Mouse (Mus musculus) kidney, adult 2 months (tissue): ENCODE results near the gene Acvrl1. TPM values are rescaled to one million over a fixed set of nuclear protein-coding genes. Genes with fewer than 3 reads are reported as not detected.

Experiments
- DNase-seq: peaks from one replicate; pipeline ENCODE4 v3.0.0; 2021
- H3K27ac ChIP-seq: fragments of 200-500 bp; 2 replicates; pipeline ENCODE4 v1.5.1; 2012; ENCODE audit warnings: low read depth, low read length, control low read depth, inconsistent platforms; ENCODE audit not compliant: insufficient read depth
- H3K27me3 ChIP-seq: fragments of 200-500 bp; replicated peaks from 2 replicates; pipeline ENCODE4 v1.6.1; 2012; ENCODE audit warnings: mild to moderate bottlenecking, moderate library complexity, low read length, inconsistent platforms; ENCODE audit not compliant: control insufficient read depth, insufficient read depth
- H3K36me3 ChIP-seq: fragments of 200-500 bp; 2 replicates; pipeline ENCODE4 v1.6.1; 2012; ENCODE audit warnings: mild to moderate bottlenecking, moderate library complexity, low read length, inconsistent platforms; ENCODE audit not compliant: control insufficient read depth, insufficient read depth
- H3K4me1 ChIP-seq: fragments of 200-500 bp; 2 replicates; pipeline ENCODE4 v1.6.1; 2011; ENCODE audit warnings: low read length; ENCODE audit not compliant: control insufficient read depth, insufficient read depth
- H3K4me3 ChIP-seq: fragments of 200-500 bp; 2 replicates; pipeline ENCODE4 v1.5.1; 2011; ENCODE audit warnings: mild to moderate bottlenecking, low read depth, low read length, control low read depth; ENCODE audit not compliant: insufficient read depth
- CTCF ChIP-seq: fragments of 200-500 bp; conservative IDR thresholded peaks from 2 replicates; pipeline ENCODE4 v1.5.1; 2011; ENCODE audit warnings: low read depth, mild to moderate bottlenecking, control low read depth, low read length, moderate library complexity, mixed read lengths; ENCODE audit not compliant: insufficient read depth, insufficient read length
- POLR2A ChIP-seq: fragments of 200-500 bp; IDR thresholded peaks from one replicate; pipeline ENCODE4 v1.6.1; 2011; ENCODE audit warnings: low read depth, low read length, control low read depth
- WGBS: fragments of 180-500 bp; shearing (Covaris S2); methylation state at CpG from one replicate; pipeline ENCODE4 v1.1.7; 2018; 5-methylcytosine and 5-hydroxymethylcytosine counted together
- polyA plus RNA-seq: library from polyadenylated mRNA; depleted of rRNA; stranded (reverse); fragments of >200 nt; gene quantifications from 2 replicates; pipeline ENCODE4 v1.2.3, GENCODE M21; 2012

Acvrl1 gene
- polyA plus RNA-seq, 1 experiment, result 34.1 TPM

DNA sequence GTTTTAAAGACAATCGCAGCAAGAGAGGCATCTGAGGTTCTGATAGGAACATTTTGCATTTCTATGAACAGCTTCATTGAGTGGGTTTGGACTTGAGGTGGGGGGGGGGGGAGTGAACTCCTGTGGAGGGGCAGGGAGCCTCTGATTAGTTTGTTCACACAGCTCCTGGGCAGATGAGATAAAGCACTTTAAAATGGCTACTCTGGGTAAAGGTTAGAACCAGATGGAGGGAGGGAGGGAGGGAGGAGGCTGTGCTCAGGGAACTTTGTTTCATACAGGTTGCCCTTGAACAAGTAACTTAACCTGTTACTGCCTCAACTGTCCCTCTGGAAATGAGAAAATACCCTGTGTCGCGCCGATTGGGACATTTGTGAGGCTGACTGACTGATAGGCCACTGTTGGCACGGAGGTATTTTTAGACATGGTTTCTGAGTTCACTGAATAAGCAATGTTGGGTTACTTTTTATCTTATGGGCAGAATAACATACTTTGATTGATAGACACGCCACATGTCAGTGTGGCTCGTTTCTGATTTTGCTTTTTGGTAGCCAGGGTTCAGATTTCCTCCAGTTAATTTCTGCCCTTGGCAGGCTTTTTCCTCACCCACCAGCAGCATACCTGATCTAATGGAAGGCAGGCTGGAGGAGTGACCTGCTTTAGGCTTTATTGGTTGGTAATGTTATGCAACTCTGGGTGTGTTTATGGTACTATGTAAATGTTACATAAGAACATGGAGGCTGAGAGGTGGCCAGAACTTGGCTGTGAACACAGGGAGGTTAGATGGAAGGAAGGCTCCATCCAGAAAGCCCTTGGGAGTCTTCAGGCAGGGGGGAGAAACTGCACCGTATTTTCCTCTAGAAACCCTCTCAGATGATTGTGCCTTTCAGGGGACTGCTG is 48.7 kb downstream of the Acvrl1 start:
- Histone ChIP-seq H3K27ac (peak overlapping the region; percentile 41), H3K4me3 (no peak overlapping the region), H3K4me1 (peaks cover 33% of the 10 kb centered on the region), H3K36me3 (no peaks in the 10 kb centered on the region), H3K27me3 (no peaks in the 10 kb centered on the region)
- WGBS, result 39% methylated on average over 8 of the region's 8 CpGs
- DNase-seq, result no peak
- TF ChIP-seq POLR2A (no peak), CTCF (no peak)

DNA sequence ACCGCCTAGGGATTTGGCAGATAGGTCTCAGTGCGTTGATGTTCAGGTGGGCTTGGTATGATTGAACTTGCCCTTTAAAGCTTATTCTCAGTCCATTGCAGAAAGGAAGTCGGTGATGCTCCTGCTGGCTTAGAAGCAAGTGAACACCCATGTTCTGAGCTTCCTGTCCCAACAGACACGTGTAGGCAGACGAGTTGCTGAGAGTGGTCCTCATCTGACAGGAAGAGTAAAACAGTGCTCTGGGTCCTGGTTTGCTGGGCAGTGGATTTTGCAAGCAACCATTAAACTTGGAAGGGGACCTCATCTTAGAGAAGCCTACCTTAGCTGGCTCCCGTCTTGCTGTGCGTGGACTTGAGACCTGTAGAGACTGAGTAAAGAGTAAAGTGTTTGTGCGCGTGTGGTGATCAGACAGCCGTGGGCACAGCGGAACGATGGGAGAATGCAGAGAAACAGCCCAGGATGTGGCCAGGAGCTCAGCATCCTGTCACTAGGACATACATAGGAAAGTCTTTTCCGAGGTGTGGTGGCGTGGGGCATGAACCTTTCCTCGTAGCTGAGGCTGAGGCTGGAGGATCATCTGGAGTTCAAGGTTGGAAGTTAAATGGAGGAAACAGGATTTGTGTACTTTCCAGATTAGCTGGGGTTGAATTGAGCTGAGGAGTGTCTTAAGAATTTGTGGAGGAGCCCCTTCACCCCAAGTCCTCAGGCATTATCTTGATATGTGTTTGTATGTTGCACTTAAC is 52.2 kb downstream of the Acvrl1 start:
- H3K36me3 ChIP-seq, result no peaks in the 10 kb centered on the region
- DNase-seq, result no peak
- H3K4me3 ChIP-seq, result no peak overlapping the region
- 50% methylated on average over 15 of the region's 15 CpGs for WGBS
- peaks cover 45% of the 10 kb centered on the region for H3K4me1 ChIP-seq
- H3K27ac ChIP-seq, result peak overlapping the region; percentile 33
- no peaks in the 10 kb centered on the region for H3K27me3 ChIP-seq
- TF ChIP-seq CTCF, result no peak
- TF ChIP-seq POLR2A, result no peak

DNA sequence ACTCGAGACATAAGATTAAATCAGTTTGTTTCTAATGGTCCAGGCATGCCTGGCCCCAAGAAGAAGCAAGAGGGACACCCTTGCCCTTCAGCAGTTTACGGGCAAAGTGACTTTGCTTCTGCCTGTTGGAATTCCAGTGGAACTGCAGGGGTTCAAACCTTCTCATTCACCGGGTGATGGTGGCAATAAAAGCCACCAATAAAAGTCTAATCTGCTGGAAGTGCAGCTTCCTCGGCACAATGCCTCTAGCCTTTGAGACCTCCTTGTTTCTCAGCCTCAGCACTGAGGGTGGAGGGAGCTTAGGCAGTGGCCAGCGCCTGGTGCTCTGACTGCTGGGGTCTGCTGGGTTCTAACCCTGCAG is 52.8 kb downstream of the Acvrl1 start:
- peak overlapping the region; percentile 33 for H3K27ac ChIP-seq
- WGBS, result 35% methylated on average over 5 of the region's 5 CpGs
- no peaks in the 10 kb centered on the region for H3K27me3 ChIP-seq
- H3K4me3 ChIP-seq, result no peak overlapping the region
- no peak for TF ChIP-seq CTCF
- TF ChIP-seq POLR2A, result no peak
- DNase-seq, result no peak
- no peaks in the 10 kb centered on the region for H3K36me3 ChIP-seq
- peaks cover 44% of the 10 kb centered on the region for H3K4me1 ChIP-seq

DNA sequence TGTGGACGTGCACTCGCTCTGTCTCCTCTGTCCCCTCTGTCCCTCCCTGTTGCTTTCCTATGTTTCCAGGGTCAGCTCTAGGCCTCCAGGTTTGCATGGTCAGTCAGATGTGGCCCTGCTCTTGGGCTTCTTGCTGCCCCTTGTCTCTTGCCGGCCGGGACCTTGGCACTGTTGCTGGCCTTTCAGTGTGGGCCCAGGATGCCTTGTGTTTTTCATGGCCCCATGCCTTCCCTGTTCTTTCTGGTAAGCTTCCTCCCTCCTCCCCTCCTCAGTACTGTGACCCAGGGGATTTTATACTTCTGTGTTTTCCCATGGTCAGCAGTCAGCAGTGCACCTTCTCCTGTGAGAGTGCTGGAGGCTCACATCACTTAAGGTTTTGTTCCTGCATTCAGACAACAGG is 53.2 kb downstream of the Acvrl1 start:
- 23% methylated on average over 4 of the region's 4 CpGs for WGBS
- peak overlapping the region; percentile 33 for H3K27ac ChIP-seq
- peaks cover 40% of the 10 kb centered on the region for H3K4me1 ChIP-seq

DNA sequence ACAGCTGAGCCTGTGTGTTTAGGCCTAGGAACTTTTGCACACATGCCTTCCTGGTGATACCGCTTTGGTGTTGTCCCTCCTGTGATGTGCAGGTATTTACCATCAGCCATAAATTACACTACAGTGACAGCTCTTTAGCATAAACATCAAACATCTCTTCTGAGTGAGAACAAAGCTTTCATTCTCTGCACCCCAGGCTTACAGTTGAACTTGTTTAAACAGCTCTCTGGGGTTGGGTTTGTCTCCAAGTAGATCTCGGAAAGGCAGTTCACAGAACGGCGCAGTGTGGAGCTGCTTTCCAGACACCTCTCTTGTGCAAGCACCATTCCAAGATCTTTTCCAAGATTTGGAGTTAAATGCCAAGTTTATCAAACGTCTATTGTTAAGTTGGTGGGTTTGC is 54.4 kb downstream of the Acvrl1 start:
- Histone ChIP-seq H3K4me1 (peaks cover 40% of the 10 kb centered on the region), H3K27me3 (no peaks in the 10 kb centered on the region), H3K36me3 (no peaks in the 10 kb centered on the region), H3K4me3 (no peak overlapping the region), H3K27ac (no peak overlapping the region)
- TF ChIP-seq POLR2A (no peak), CTCF (no peak)
- DNase-seq, result no peak
- 40% methylated on average over 5 of the region's 5 CpGs for WGBS

More for the DNA sequence above, 53.2 kb downstream of the Acvrl1 start:
- Histone ChIP-seq H3K27me3 (no peaks in the 10 kb centered on the region), H3K4me3 (no peak overlapping the region), H3K36me3 (no peaks in the 10 kb centered on the region)
- TF ChIP-seq CTCF, result no peak
- no peak for TF ChIP-seq POLR2A
- peak; percentile 67 for DNase-seq

DNA sequence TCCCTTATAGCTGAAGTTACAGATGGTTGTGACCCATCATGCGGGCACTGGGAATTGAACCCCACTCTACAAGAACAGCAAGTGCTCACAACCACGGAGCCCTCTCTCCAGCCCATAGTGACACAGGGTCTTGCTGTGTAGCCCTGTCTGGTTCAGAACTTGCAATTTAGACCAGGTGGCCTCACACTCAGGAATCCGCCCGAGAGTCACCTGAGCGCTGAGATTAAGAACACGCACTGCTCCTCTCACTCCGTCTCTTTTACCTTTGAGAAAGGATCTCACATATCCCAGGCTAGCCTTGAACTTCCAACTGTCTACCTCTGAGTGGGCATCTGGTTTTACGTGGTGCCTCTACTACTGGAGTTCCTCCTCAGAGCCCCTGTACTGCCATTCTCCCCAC is 56.0 kb downstream of the Acvrl1 start:
- Histone ChIP-seq H3K36me3 (no peaks in the 10 kb centered on the region), H3K27me3 (no peaks in the 10 kb centered on the region), H3K4me3 (no peak overlapping the region), H3K27ac (no peak overlapping the region), H3K4me1 (peaks cover 37% of the 10 kb centered on the region)
- TF ChIP-seq POLR2A (no peak), CTCF (no peak)
- 97% methylated on average over 8 of the region's 8 CpGs for WGBS
- no peak for DNase-seq

DNA sequence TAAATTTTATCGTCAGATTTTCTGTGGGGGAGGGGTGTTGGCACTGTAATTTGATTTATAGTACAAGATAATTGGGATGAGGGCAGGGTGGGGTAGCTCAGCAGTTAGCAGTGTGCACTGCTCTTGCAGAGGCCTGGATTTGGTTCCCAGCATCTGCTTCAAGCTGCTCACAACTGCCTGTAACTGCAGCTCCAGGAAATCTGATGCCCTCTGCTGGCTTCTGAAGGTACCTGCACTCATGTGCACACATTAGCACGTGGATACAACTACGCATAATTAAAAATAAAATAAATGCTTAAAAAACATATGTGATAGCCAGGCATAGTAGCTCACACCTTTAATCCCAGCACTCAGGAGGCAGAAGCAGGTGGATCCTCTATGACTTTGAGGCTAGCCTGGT is 57.2 kb downstream of the Acvrl1 start:
- TF ChIP-seq POLR2A (no peak), CTCF (0 out of 2 replicates have a peak, but pooled peaks have one; percentile 13)
- DNase-seq, result no peak
- Histone ChIP-seq H3K27me3 (no peaks in the 10 kb centered on the region), H3K4me3 (no peak overlapping the region), H3K4me1 (peaks cover 37% of the 10 kb centered on the region), H3K36me3 (no peaks in the 10 kb centered on the region), H3K27ac (no peak overlapping the region)
- WGBS, result 92% methylated on average over 3 of the region's 3 CpGs
